Mouse (Mus musculus): ENCODE results near the gene Dpm3. TPM values are rescaled to one million over a fixed set of nuclear protein-coding genes. Genes with fewer than 3 reads are reported as not detected.

Gene Dpm3
- polyA plus RNA-seq, 2 experiments: 64.3 to 89.7 TPM

DNA sequence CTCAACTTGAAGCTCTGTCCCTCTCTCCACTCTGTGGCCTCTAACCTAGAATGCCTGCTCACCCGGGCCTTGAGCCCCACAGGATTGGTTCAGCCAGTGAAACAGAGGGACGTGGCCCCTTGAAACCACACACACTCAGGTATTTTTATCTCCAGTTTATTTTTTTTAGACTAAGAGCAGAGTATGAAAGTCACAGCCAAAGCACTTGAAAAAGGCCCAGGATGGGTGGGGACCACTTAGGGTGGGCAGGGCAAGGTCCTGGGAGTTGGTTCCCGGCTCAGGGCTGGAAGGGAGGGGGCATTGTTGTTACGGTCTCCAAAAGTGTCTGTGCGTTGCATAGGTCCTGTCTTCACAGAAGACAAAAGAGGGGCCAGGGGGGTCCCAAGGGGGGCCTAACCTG is 55.2 kb downstream of the Dpm3 start:
- ATAC-seq (ENCODE audit: insufficient read depth) (no peak), DNase-seq (ENCODE audit: low read depth in 3 of 3, low spot score in 3 of 3) (no peak)
- H3K36me3 ChIP-seq (replicated peaks; ENCODE audit: control insufficient read depth, insufficient read depth, low read depth): no peaks in the 10 kb centered on the region
- no peaks in the 10 kb centered on the region for H3K9me3 ChIP-seq (ENCODE audit: control insufficient read depth, low read length)
- H3K27ac ChIP-seq: no peak overlapping the region
- peaks cover 37% of the 10 kb centered on the region for H3K27me3 ChIP-seq (ENCODE audit: control insufficient read depth, insufficient read depth, low read length)
- no peak overlapping the region for H3K9ac ChIP-seq (replicated peaks)
- no peak overlapping the region for H3K4me3 ChIP-seq (ENCODE audit: insufficient read depth in 1 of 2, low read depth in 2 of 2, low read length in 2 of 2)
- WGBS (ENCODE audit: insufficient replicate concordance): 53% methylated on average over 5 of the region's 5 CpGs
- no peak overlapping the region for H3K4me2 ChIP-seq (ENCODE audit: low read depth)
- no peak for TF ChIP-seq EP300 (IDR thresholded peaks at IDR 0.05; ENCODE audit: low read depth)
- TF ChIP-seq CTCF (IDR thresholded peaks at IDR 0.05; ENCODE audit: low read depth): no peak
- H3K4me1 ChIP-seq (replicated peaks; ENCODE audit: control insufficient read depth in 2 of 2, insufficient read depth in 2 of 2, low read length in 1 of 2): no peaks in the 10 kb centered on the region

DNA sequence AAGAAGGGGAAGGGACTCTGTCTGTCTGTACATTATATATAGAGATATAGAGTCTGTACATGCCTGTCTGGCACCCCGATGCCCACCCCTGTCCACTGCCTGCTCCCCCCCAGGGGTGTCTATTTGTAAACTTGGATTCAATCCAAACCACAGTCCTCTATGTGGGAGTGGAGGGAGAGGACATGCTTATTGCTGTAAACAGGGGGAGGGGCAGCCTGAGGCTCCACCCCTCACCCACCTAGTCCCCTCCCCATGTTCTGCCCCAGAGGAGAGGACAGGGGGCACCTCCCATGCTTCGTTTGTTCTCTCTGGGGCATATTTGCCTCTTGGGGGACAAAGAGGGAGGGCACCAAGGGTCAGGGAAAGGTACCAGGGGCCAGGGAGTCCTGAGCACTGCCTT is 55.6 kb downstream of the Dpm3 start:
- Histone ChIP-seq H3K4me3 (ENCODE audit: insufficient read depth in 1 of 2, low read depth in 2 of 2, low read length in 2 of 2) (no peak overlapping the region), H3K4me2 (ENCODE audit: low read depth) (no peak overlapping the region), H3K4me1 (replicated peaks; ENCODE audit: control insufficient read depth in 2 of 2, insufficient read depth in 2 of 2, low read length in 1 of 2) (no peaks in the 10 kb centered on the region), H3K36me3 (replicated peaks; ENCODE audit: control insufficient read depth, insufficient read depth, low read depth) (no peaks in the 10 kb centered on the region), H3K9ac (replicated peaks) (no peak overlapping the region), H3K27ac (no peak overlapping the region), H3K9me3 (ENCODE audit: control insufficient read depth, low read length) (no peaks in the 10 kb centered on the region), H3K27me3 (ENCODE audit: control insufficient read depth, insufficient read depth, low read length) (peaks cover 41% of the 10 kb centered on the region)
- ATAC-seq (ENCODE audit: insufficient read depth) (no peak), DNase-seq (ENCODE audit: low read depth in 3 of 3, low spot score in 3 of 3) (no peak)
- 48% methylated on average over 2 of the region's 2 CpGs for WGBS (ENCODE audit: insufficient replicate concordance)
- TF ChIP-seq EP300 (IDR thresholded peaks at IDR 0.05; ENCODE audit: low read depth): no peak

DNA sequence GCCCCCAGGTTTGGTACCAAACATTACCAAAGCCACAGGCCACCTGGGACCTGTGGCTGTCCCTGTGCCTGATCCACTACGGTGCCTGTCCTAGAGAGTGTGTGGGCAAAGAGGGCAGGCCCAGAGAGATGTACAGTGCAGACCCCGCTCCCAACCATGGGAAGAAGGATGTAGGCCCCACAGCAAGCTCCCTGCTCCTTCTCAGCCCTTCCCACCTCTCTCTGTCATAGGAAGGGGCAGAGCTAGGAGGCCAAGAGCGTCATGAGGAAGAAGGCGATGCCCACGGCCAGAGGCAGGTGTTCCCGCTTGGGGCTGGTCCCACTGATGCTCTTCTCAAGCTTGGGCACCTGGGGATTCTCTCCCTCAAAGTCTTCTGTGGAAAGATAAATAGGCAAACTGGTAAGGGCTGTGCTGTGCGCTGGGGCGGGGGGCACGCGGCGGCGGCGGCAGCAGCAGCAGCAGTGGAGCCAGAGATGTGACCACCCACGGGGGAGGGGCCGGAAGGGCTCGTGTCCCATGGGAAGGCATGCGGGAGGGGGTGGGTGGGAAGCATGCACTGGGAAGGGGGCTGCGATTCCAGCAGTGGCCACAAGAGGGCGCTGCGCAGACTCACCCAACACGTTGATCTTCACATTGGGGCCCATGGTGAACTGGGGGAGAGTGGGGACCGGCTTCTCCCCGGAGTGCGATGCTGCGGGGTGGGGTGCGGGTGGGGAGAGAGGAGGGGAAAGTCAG is 56.2 kb downstream of the Dpm3 start:
- Histone ChIP-seq H3K27ac (no peak overlapping the region), H3K4me1 (replicated peaks; ENCODE audit: control insufficient read depth in 2 of 2, insufficient read depth in 2 of 2, low read length in 1 of 2) (no peaks in the 10 kb centered on the region; a peak in 1 of 4 replicates), H3K4me2 (ENCODE audit: low read depth) (peak overlapping the region; percentile 43), H3K4me3 (ENCODE audit: insufficient read depth in 1 of 2, low read depth in 2 of 2, low read length in 2 of 2) (no peak overlapping the region), H3K27me3 (ENCODE audit: control insufficient read depth, insufficient read depth, low read length) (peaks cover 47% of the 10 kb centered on the region), H3K9ac (replicated peaks) (no peak overlapping the region), H3K36me3 (replicated peaks; ENCODE audit: control insufficient read depth, insufficient read depth, low read depth) (no peaks in the 10 kb centered on the region), H3K9me3 (ENCODE audit: control insufficient read depth, low read length) (no peaks in the 10 kb centered on the region)
- 7% methylated on average over 21 of the region's 26 CpGs for WGBS (ENCODE audit: insufficient replicate concordance)
- peak; percentile 95 for TF ChIP-seq CTCF (IDR thresholded peaks at IDR 0.05; ENCODE audit: low read depth)
- no peak for TF ChIP-seq EP300 (IDR thresholded peaks at IDR 0.05; ENCODE audit: low read depth)
- ATAC-seq (ENCODE audit: insufficient read depth): no peak
- DNase-seq (ENCODE audit: low read depth in 3 of 3, low spot score in 3 of 3): no peak

DNA sequence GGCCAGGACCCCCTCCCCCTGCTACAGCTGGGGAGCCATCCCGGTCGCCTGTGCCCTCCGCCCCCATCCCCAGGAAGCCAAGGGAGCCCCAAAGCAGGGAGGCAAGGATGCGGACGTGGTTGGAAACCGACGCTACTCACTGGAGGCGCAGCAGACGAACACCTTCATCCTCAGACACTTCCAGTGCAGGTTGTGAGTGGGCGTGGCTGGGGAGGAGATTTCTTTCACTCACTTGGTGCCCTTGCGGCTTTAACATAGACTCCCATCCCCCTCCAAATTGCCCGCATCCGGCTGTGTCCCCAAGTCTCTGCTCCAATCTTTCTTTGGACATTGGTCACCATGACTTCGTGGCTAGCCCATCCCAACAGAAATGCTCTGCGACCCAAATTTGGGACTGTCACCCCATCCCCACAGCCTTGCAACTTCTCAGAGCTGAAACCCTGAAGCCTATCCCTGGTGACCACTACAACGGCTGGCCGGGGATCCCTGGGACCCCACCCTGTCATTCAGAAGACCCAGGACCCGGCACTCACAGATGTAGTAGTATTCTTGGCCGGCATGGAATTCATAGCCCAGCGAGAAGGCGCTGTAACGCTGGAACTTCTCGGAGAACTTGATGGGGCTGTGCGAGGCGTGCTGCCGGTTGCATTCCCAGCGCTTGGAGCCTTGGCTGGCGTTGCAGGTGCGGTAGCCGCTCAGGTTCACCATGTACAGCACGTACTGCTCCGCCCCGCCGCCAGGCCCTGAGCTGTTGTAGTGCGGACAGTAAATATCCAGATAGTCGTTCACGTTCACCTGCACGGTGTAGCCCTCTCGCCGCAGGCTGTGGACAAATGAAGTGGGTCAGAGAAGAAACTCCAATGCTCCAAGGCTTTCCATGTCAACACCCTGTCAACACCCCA is 57.0 kb downstream of the Dpm3 start:
- Histone ChIP-seq H3K27me3 (ENCODE audit: control insufficient read depth, insufficient read depth, low read length) (peaks cover 55% of the 10 kb centered on the region), H3K4me1 (replicated peaks; ENCODE audit: control insufficient read depth in 2 of 2, insufficient read depth in 2 of 2, low read length in 1 of 2) (no peaks in the 10 kb centered on the region; a peak in 1 of 4 replicates), H3K4me2 (ENCODE audit: low read depth) (no peak overlapping the region; the same call in 1 of the 2 replicates), H3K9me3 (ENCODE audit: control insufficient read depth, low read length) (no peaks in the 10 kb centered on the region), H3K9ac (replicated peaks) (no peak overlapping the region), H3K36me3 (replicated peaks; ENCODE audit: control insufficient read depth, insufficient read depth, low read depth) (no peaks in the 10 kb centered on the region), H3K27ac (no peak overlapping the region), H3K4me3 (ENCODE audit: insufficient read depth in 1 of 2, low read depth in 2 of 2, low read length in 2 of 2) (no peak overlapping the region)
- TF ChIP-seq EP300 (IDR thresholded peaks at IDR 0.05; ENCODE audit: low read depth) (no peak), CTCF (IDR thresholded peaks at IDR 0.05; ENCODE audit: low read depth) (no peak)
- ATAC-seq (ENCODE audit: insufficient read depth) (no peak), DNase-seq (ENCODE audit: low read depth in 3 of 3, low spot score in 3 of 3) (no peak)
- WGBS (ENCODE audit: insufficient replicate concordance): 15% methylated on average over 40 of the region's 40 CpGs

MicroRNAs encoded within 50 kb of the gene (microRNA counts, 519-probe panel; counts per million panel counts)
- 69.9 counts per million for microRNA mmu-miR-92b

Small RNA genes within 50 kb of the gene (microRNA-seq; reads per million reads assigned to microRNA genes)
- 14.4 reads per million, percentile 25 among the genes with 10 or more reads in this experiment for gene Mir92b

Other genes starting within 250 kb of the Dpm3 start
- gene Rusc1, start 166.0 kb upstream of the Dpm3 start, polyA plus RNA-seq (2012; rRNA removed): 4.1 and 5.2 TPM in 2 replicates
- gene Rusc1, start 166.0 kb upstream of the Dpm3 start, polyA plus RNA-seq (2014; fragmentation: Nextera tagmentation; extraction: Ambion mirVana): 2.6 and 3.2 TPM in 2 replicates
- 0.02 TPM in 1 of 2 replicates, not detected in the other for gene Gm43738, start 158.3 kb upstream of the Dpm3 start, polyA plus RNA-seq (2012; rRNA removed)
- gene Gm43738, start 158.3 kb upstream of the Dpm3 start, polyA plus RNA-seq (2014; fragmentation: Nextera tagmentation; extraction: Ambion mirVana): 0.04 TPM in 1 of 2 replicates, not detected in the other
- gene Fdps, start 157.4 kb upstream of the Dpm3 start, polyA plus RNA-seq (2012; rRNA removed): 126 and 131 TPM in 2 replicates
- gene Fdps, start 157.4 kb upstream of the Dpm3 start, polyA plus RNA-seq (2014; fragmentation: Nextera tagmentation; extraction: Ambion mirVana): 238 and 251 TPM in 2 replicates
- gene Pklr, start 123.2 kb upstream of the Dpm3 start, polyA plus RNA-seq (2012; rRNA removed): 132 and 143 TPM in 2 replicates
- 79.8 and 97.5 TPM in 2 replicates for gene Pklr, start 123.2 kb upstream of the Dpm3 start, polyA plus RNA-seq (2014; fragmentation: Nextera tagmentation; extraction: Ambion mirVana)
- 0.23 and 0.31 TPM in 2 replicates for gene Hcn3, start 99.2 kb upstream of the Dpm3 start, polyA plus RNA-seq (2012; rRNA removed)
- gene Hcn3, start 99.2 kb upstream of the Dpm3 start, polyA plus RNA-seq (2014; fragmentation: Nextera tagmentation; extraction: Ambion mirVana): 0.55 and 0.56 TPM in 2 replicates
- gene Clk2, start 94.6 kb upstream of the Dpm3 start, polyA plus RNA-seq (2012; rRNA removed): 26.1 and 28.8 TPM in 2 replicates
- gene Clk2, start 94.6 kb upstream of the Dpm3 start, polyA plus RNA-seq (2014; fragmentation: Nextera tagmentation; extraction: Ambion mirVana): 6.7 and 7.2 TPM in 2 replicates
- 35.3 and 46.3 TPM in 2 replicates for gene Scamp3, start 81.9 kb upstream of the Dpm3 start, polyA plus RNA-seq (2012; rRNA removed)
- gene Scamp3, start 81.9 kb upstream of the Dpm3 start, polyA plus RNA-seq (2014; fragmentation: Nextera tagmentation; extraction: Ambion mirVana): 41.0 and 44.2 TPM in 2 replicates
- gene Fam189b, start 76.2 kb upstream of the Dpm3 start, polyA plus RNA-seq (2012; rRNA removed): 3.6 and 3.9 TPM in 2 replicates
- gene Fam189b, start 76.2 kb upstream of the Dpm3 start, polyA plus RNA-seq (2014; fragmentation: Nextera tagmentation; extraction: Ambion mirVana): 1.7 and 2.6 TPM in 2 replicates
- gene Gba, start 56.4 kb upstream of the Dpm3 start, polyA plus RNA-seq (2012; rRNA removed): 16.5 and 19.9 TPM in 2 replicates
- gene Gba, start 56.4 kb upstream of the Dpm3 start, polyA plus RNA-seq (2014; fragmentation: Nextera tagmentation; extraction: Ambion mirVana): 20.7 and 21.2 TPM in 2 replicates
- gene Thbs3, start 44.2 kb upstream of the Dpm3 start, polyA plus RNA-seq (2012; rRNA removed): 0.96 and 1.7 TPM in 2 replicates
- gene Thbs3, start 44.2 kb upstream of the Dpm3 start, polyA plus RNA-seq (2014; fragmentation: Nextera tagmentation; extraction: Ambion mirVana): 0.44 and 0.79 TPM in 2 replicates
- gene Mtx1, start 32.3 kb upstream of the Dpm3 start, polyA plus RNA-seq (2012; rRNA removed): 71.7 and 83.2 TPM in 2 replicates
- gene Mtx1, start 32.3 kb upstream of the Dpm3 start, polyA plus RNA-seq (2014; fragmentation: Nextera tagmentation; extraction: Ambion mirVana): 101 TPM in 2 replicates
- gene Muc1, start 30.3 kb upstream of the Dpm3 start, polyA plus RNA-seq (2012; rRNA removed): 0.02 and 0.18 TPM in 2 replicates
- 0.08 and 0.11 TPM in 2 replicates for gene Muc1, start 30.3 kb upstream of the Dpm3 start, polyA plus RNA-seq (2014; fragmentation: Nextera tagmentation; extraction: Ambion mirVana)
- 26.3 and 26.4 TPM in 2 replicates for gene Krtcap2, start 13.4 kb upstream of the Dpm3 start, polyA plus RNA-seq (2012; rRNA removed)
- 117 and 138 TPM in 2 replicates for gene Krtcap2, start 13.4 kb upstream of the Dpm3 start, polyA plus RNA-seq (2014; fragmentation: Nextera tagmentation; extraction: Ambion mirVana)
- 0.29 and 0.41 TPM in 2 replicates for gene Trim46, start 13.0 kb upstream of the Dpm3 start, polyA plus RNA-seq (2012; rRNA removed)
- 0.05 TPM in 1 of 2 replicates, not detected in the other for gene Trim46, start 13.0 kb upstream of the Dpm3 start, polyA plus RNA-seq (2014; fragmentation: Nextera tagmentation; extraction: Ambion mirVana)
- 16.5 and 21.8 TPM in 2 replicates for gene Slc50a1, start 11.2 kb downstream of the Dpm3 start, polyA plus RNA-seq (2012; rRNA removed)
- gene Slc50a1, start 11.2 kb downstream of the Dpm3 start, polyA plus RNA-seq (2014; fragmentation: Nextera tagmentation; extraction: Ambion mirVana): 17.3 and 18.7 TPM in 2 replicates
- gene Efna1, start 21.8 kb downstream of the Dpm3 start, polyA plus RNA-seq (2012; rRNA removed): 3.6 and 3.7 TPM in 2 replicates
- 2.9 TPM in 2 replicates for gene Efna1, start 21.8 kb downstream of the Dpm3 start, polyA plus RNA-seq (2014; fragmentation: Nextera tagmentation; extraction: Ambion mirVana)
- 0.06 and 0.13 TPM in 2 replicates for gene Efna3, start 63.6 kb downstream of the Dpm3 start, polyA plus RNA-seq (2012; rRNA removed)
- 0.05 and 0.08 TPM in 2 replicates for gene Efna3, start 63.6 kb downstream of the Dpm3 start, polyA plus RNA-seq (2014; fragmentation: Nextera tagmentation; extraction: Ambion mirVana)
- 0.81 and 0.92 TPM in 2 replicates for gene Efna4, start 78.7 kb downstream of the Dpm3 start, polyA plus RNA-seq (2012; rRNA removed)
- gene Efna4, start 78.7 kb downstream of the Dpm3 start, polyA plus RNA-seq (2014; fragmentation: Nextera tagmentation; extraction: Ambion mirVana): 0.62 and 0.78 TPM in 2 replicates
- 6.2 TPM in 2 replicates for gene Adam15, start 90.6 kb downstream of the Dpm3 start, polyA plus RNA-seq (2012; rRNA removed)
- 4.0 and 4.9 TPM in 2 replicates for gene Adam15, start 90.6 kb downstream of the Dpm3 start, polyA plus RNA-seq (2014; fragmentation: Nextera tagmentation; extraction: Ambion mirVana)
- gene Dcst2, start 102.6 kb downstream of the Dpm3 start, polyA plus RNA-seq (2012; rRNA removed): 0.02 and 0.03 TPM in 2 replicates
- 0.04 TPM in 1 of 2 replicates, not detected in the other for gene Dcst2, start 102.6 kb downstream of the Dpm3 start, polyA plus RNA-seq (2014; fragmentation: Nextera tagmentation; extraction: Ambion mirVana)
- 0.03 TPM in 1 of 2 replicates, not detected in the other for gene Dcst1, start 105.9 kb downstream of the Dpm3 start, polyA plus RNA-seq (2012; rRNA removed)
- not detected in 2 replicates for gene Dcst1, start 105.9 kb downstream of the Dpm3 start, polyA plus RNA-seq (2014; fragmentation: Nextera tagmentation; extraction: Ambion mirVana)
- 5.4 and 6.9 TPM in 2 replicates for gene Zbtb7b, start 135.4 kb downstream of the Dpm3 start, polyA plus RNA-seq (2012; rRNA removed)
- gene Zbtb7b, start 135.4 kb downstream of the Dpm3 start, polyA plus RNA-seq (2014; fragmentation: Nextera tagmentation; extraction: Ambion mirVana): 0.95 and 1.2 TPM in 2 replicates
- 0.75 and 0.76 TPM in 2 replicates for gene Lenep, start 143.4 kb downstream of the Dpm3 start, polyA plus RNA-seq (2012; rRNA removed)
- gene Lenep, start 143.4 kb downstream of the Dpm3 start, polyA plus RNA-seq (2014; fragmentation: Nextera tagmentation; extraction: Ambion mirVana): not detected in 2 replicates
- gene Flad1, start 152.5 kb downstream of the Dpm3 start, polyA plus RNA-seq (2012; rRNA removed): 8.7 and 9.2 TPM in 2 replicates
- gene Flad1, start 152.5 kb downstream of the Dpm3 start, polyA plus RNA-seq (2014; fragmentation: Nextera tagmentation; extraction: Ambion mirVana): 13.0 and 13.2 TPM in 2 replicates
- 133 and 172 TPM in 2 replicates for gene Cks1b, start 159.0 kb downstream of the Dpm3 start, polyA plus RNA-seq (2012; rRNA removed)
- gene Cks1b, start 159.0 kb downstream of the Dpm3 start, polyA plus RNA-seq (2014; fragmentation: Nextera tagmentation; extraction: Ambion mirVana): 288 and 295 TPM in 2 replicates
- 36.9 and 38.8 TPM in 2 replicates for gene Shc1, start 159.1 kb downstream of the Dpm3 start, polyA plus RNA-seq (2012; rRNA removed)
- gene Shc1, start 159.1 kb downstream of the Dpm3 start, polyA plus RNA-seq (2014; fragmentation: Nextera tagmentation; extraction: Ambion mirVana): 27.5 and 30.6 TPM in 2 replicates
- gene Pygo2, start 170.9 kb downstream of the Dpm3 start, polyA plus RNA-seq (2012; rRNA removed): 12.9 and 15.2 TPM in 2 replicates
- gene Pygo2, start 170.9 kb downstream of the Dpm3 start, polyA plus RNA-seq (2014; fragmentation: Nextera tagmentation; extraction: Ambion mirVana): 8.4 and 10.7 TPM in 2 replicates
- gene Pbxip1, start 177.3 kb downstream of the Dpm3 start, polyA plus RNA-seq (2012; rRNA removed): 2.2 and 3.1 TPM in 2 replicates
- gene Pbxip1, start 177.3 kb downstream of the Dpm3 start, polyA plus RNA-seq (2014; fragmentation: Nextera tagmentation; extraction: Ambion mirVana): 2.8 and 3.3 TPM in 2 replicates
- gene Pmvk, start 195.2 kb downstream of the Dpm3 start, polyA plus RNA-seq (2012; rRNA removed): 23.4 and 32.2 TPM in 2 replicates
- gene Pmvk, start 195.2 kb downstream of the Dpm3 start, polyA plus RNA-seq (2014; fragmentation: Nextera tagmentation; extraction: Ambion mirVana): 32.1 and 36.5 TPM in 2 replicates

Data from liver, embryonic 14.5 days (tissue).